In genomic region chr7:74979479-74979878, GRCm38 (mm10) we compare ENCODE assay signal across 15 mouse cellular contexts.
DNase-seq lines count a peak whose midpoint lies in the region; ATAC-seq lines count a peak whose summit lies in the region.
"Had no signal": no experiment of that assay in that cellular context is flagged by ENCODE, and none has a peak within 500 bp of the region (broad histone marks: within the 10 kb centered on the region; RNA-seq: fewer than 3 reads in every experiment).

No protein-coding gene starts in this region.

- peak; percentile 7 for DNase-seq in gastrocnemius, postnatal 14 days
- no peak for DNase-seq in gastrocnemius, postnatal 36 days
- peak; percentile 8 for DNase-seq in adrenal gland, adult 8-10 months
- DNase-seq in adrenal gland, postnatal 14 days = peak; percentile 42
- DNase-seq in natural killer cell, adult 2 months (ENCODE audit: low spot score in 2 of 2) = no peak
- no peak for DNase-seq in frontal cortex, postnatal 25 days (ENCODE audit: low spot score in 2 of 2)
- DNase-seq: cerebellum, adult 9-11 months; forebrain, postnatal 0 days; heart, adult 18-20 months; kidney, adult 11 months; kidney, postnatal 10 days; layer of hippocampus, postnatal 36 days had no signal

- peak; percentile 39 for ATAC-seq in megakaryocyte progenitor cell, adult 5-6 weeks (replicated peaks; ENCODE audit: poor library complexity)
- ATAC-seq: forebrain, postnatal 0 days; lung, postnatal 0 days; midbrain, embryonic 15.5 days had no signal

- intact Hi-C loops in gastrocnemius, postnatal 14 days (cut with DNase I; ENCODE audit: low total_unique reads) = no loop called here
- intact Hi-C loops in gastrocnemius, postnatal 36 days (cut with DNase I) = no loop called here

Comparison
In these comparisons a context has a peak if more than half of its experiments do, and no peak if none do; other contexts are left out.
1. DNase-seq: peak in gastrocnemius, postnatal 14 days (single experiment), adrenal gland, adult 8-10 months (single experiment) and adrenal gland, postnatal 14 days (single experiment); none in gastrocnemius, postnatal 36 days (0 of 2), natural killer cell, adult 2 months (0 of 2) and frontal cortex, postnatal 25 days (0 of 2).